Mouse (Mus musculus) brain, embryonic 14.5 days (tissue): ENCODE results near the gene Cgrrf1. TPM values are rescaled to one million over a fixed set of nuclear protein-coding genes. Genes with fewer than 3 reads are reported as not detected.
A peak's percentile ranks its signal among the peaks of the same experiment; 100 is the strongest.

Source experiments
- DNase-seq: peaks from one replicate; pipeline ENCODE4 v3.0.0-alpha.2; 2011; ENCODE audit warnings: low read depth
- CTCF ChIP-seq: fragments of 200-500 bp; IDR thresholded peaks from 2 replicates; pipeline ENCODE4 v1.5.1; 2012; ENCODE audit warnings: inconsistent platforms, mild to moderate bottlenecking, moderate library complexity, borderline replicate concordance; ENCODE audit not compliant: insufficient read depth, insufficient read length; ENCODE audit errors: extremely low read depth
- POLR2A ChIP-seq: fragments of 200-500 bp; IDR thresholded peaks from 2 replicates; pipeline ENCODE4 v1.6.1; 2012; ENCODE audit warnings: mild to moderate bottlenecking, inconsistent platforms, borderline replicate concordance; ENCODE audit not compliant: poor library complexity, insufficient read depth, insufficient read length, severe bottlenecking; ENCODE audit errors: extremely low read depth
- polyA plus RNA-seq: library from polyadenylated mRNA; depleted of rRNA; stranded (reverse); fragments of >200 nt; gene quantifications from 2 replicates; pipeline ENCODE4 v1.2.3, GENCODE M21; 2012

Gene Cgrrf1
- polyA plus RNA-seq, 1 experiment: 14.2 TPM

- peak; percentile 28 for DNase-seq
- TF ChIP-seq POLR2A (no peak), CTCF (no peak)
Measured at GRCm38 (mm10) chr14:46832354-46833272, 688 bp downstream of the Cgrrf1 start.

GRCm38 (mm10) chr14:46839326-46839725 lies 7.4 kb downstream of the Cgrrf1 start:
- DNase-seq: no peak
- TF ChIP-seq CTCF: no peak
- TF ChIP-seq POLR2A: no peak

GRCm38 (mm10) chr14:46845706-46846105 lies 13.8 kb downstream of the Cgrrf1 start:
- DNase-seq: no peak
- TF ChIP-seq POLR2A: no peak
- TF ChIP-seq CTCF: no peak

DNA sequence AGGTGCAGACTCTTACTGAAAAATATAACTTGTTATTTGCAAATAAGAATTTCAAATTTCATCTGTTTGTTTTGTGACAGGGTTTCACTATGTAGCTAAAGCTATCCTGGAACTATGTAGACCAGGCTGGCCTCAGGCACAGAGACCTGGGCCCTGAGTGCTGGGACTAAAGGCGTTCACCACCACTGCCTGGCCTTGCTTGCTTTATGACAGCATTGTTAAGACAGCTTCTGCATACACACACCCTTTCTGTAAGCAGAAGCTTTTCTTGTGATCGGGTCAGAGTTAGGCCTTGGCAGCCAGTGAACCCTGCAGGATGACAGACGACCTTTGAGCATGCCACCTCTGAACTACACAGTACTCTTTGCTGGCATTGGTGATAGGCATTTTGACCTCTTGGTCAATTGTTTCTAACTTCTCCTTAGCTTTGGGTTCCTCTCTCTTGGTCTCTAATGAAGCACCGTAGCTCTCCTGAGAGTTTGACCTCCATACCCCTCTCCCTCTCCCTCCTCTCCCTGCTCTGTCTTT lies 16.2 kb downstream of the Cgrrf1 start:
- DNase-seq: no peak

DNA sequence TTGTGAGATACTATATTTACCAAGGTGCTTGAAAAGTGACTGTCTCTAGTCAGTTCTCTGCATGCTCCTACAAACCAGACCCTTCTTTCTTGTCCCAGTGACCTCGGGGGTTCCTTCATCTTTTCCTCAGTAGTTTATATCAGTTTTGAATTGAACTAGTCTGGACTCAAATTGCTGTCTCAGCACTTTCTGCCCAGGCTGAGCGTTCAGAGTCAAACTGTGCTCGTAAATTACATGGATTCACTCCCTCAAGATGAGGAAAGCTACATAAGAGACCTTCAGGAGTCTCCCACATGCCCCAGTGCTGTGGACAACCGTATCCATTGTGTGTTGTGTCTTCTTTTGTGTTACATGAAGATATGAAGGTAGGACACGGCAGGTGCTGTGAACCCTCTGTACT lies 16.8 kb downstream of the Cgrrf1 start:
- no peak for DNase-seq
- TF ChIP-seq CTCF (no peak), POLR2A (no peak)

More for the DNA sequence above, 16.2 kb downstream of the Cgrrf1 start:
- TF ChIP-seq CTCF (no peak), POLR2A (no peak)

DNA sequence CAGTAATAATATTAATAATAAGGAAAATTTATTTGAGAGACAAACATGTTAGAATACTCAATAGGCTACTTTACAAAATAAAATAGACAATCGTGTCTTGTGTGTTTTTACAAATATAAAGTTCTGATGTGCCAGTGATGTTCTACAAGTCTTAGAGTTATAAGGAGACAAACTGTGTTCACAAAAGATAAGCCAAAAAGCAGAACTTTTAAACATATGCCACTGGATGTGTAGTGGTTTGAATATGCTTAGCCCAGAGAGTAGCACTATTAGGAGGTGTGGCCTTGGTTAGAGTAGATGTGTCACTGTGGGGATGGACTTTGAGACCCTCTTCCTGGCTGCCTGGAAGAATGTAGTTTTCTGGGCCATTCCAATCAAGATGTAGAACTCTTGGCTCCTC lies 17.8 kb downstream of the Cgrrf1 start:
- no peak for TF ChIP-seq CTCF
- no peak for DNase-seq

DNA sequence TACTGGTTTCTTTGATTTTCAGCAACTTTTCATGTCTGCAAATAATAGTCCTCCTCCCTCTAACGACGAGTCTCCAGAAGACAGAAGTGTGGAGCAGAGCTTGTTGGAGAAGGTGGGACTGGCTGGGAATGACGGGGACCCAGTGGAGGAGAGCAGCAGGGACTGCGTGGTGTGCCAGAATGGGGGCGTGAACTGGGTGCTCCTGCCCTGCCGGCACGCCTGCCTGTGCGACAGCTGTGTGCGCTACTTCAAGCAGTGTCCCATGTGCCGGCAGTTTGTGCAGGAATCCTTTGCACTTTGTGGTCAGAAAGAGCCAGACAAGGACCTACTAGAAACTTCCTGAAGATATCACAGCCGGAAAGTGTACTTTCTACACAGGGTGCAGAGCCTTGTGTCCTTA lies 21.8 kb downstream of the Cgrrf1 start:
- no peak for DNase-seq

GRCm38 (mm10) chr14:46862922-46863321 lies 31.0 kb downstream of the Cgrrf1 start:
- TF ChIP-seq POLR2A (no peak), CTCF (no peak)

More for the DNA sequence above, 21.8 kb downstream of the Cgrrf1 start:
- TF ChIP-seq POLR2A: no peak
- TF ChIP-seq CTCF: no peak

DNA sequence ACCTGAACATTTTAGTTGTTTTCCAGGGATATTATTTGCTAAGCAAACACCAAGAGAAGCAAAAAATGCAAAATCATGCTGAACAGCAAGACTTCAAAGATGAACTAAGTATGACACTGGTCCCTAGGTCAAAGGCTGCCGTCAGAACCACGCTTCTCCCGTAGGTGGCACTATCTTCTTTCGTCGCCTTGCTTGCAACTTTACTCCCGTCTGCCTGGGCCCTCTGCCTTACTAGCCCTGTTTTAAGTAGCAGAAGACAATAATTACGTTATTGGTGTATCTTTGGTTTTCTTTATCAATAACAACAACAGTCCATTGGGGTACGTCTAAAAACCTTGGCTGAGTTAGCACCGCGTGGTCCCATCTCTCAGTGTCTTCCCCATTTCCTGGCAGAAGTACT lies 49.0 kb downstream of the Cgrrf1 start:
- TF ChIP-seq POLR2A (no peak), CTCF (peak; percentile 82)
- DNase-seq: peak; percentile 82

More at GRCm38 (mm10) chr14:46862922-46863321, 31.0 kb downstream of the Cgrrf1 start:
- DNase-seq: no peak

GRCm38 (mm10) chr14:46881581-46882430 lies 49.9 kb downstream of the Cgrrf1 start:
- TF ChIP-seq CTCF (no peak), POLR2A (no peak)
- peak; percentile 51 for DNase-seq

DNA sequence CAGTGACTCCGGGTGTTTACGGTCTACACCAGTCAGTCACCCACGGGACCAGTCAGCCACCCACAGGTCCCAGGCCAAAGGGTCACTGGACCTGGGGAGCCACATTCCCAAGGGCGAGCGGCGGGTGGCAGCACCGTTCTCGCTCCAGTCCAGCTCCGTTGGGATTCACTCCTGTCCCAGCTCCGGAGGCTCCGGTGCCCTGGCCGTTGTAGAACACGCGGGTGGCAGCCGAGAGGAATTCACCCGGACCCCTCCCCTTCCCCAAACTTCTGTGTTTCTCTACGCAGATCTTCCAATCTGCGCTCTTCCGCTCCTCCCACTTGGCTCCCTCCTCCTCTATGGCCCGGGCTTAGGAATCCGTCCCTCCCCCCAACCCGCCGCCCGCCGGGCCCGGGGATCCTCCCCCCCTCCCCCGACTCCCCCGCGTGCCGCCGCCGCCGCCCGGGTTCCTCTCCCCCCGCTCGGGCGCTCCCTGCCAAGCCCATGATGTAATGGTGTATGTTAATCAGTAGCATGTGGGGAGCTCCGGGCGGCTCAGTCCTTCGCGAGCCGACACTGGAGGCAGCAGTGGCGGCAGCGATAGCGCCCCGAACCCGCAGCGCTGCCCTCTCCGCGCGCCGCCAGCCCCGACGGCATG lies 50.6 kb downstream of the Cgrrf1 start, which contains the start of gene Samd4:
Gene Samd4 (plus strand): TSS at position 424 of the 637 bp plus-strand sequence.
- DNase-seq: peak; percentile 93
- peak; percentile 47; the same call in 1 of the 2 replicates for TF ChIP-seq POLR2A
- TF ChIP-seq CTCF: no peak
